Mouse (Mus musculus) heart, adult 9 months (tissue): ENCODE results near the gene Xpr1.

Experiments used
- DNase-seq, 2 experiments: peaks; one replicate each; pipeline ENCODE4 v3.0.0; 2022; ENCODE audit warnings: low spot score in 2 of 2

Xpr1 gene

DNA sequence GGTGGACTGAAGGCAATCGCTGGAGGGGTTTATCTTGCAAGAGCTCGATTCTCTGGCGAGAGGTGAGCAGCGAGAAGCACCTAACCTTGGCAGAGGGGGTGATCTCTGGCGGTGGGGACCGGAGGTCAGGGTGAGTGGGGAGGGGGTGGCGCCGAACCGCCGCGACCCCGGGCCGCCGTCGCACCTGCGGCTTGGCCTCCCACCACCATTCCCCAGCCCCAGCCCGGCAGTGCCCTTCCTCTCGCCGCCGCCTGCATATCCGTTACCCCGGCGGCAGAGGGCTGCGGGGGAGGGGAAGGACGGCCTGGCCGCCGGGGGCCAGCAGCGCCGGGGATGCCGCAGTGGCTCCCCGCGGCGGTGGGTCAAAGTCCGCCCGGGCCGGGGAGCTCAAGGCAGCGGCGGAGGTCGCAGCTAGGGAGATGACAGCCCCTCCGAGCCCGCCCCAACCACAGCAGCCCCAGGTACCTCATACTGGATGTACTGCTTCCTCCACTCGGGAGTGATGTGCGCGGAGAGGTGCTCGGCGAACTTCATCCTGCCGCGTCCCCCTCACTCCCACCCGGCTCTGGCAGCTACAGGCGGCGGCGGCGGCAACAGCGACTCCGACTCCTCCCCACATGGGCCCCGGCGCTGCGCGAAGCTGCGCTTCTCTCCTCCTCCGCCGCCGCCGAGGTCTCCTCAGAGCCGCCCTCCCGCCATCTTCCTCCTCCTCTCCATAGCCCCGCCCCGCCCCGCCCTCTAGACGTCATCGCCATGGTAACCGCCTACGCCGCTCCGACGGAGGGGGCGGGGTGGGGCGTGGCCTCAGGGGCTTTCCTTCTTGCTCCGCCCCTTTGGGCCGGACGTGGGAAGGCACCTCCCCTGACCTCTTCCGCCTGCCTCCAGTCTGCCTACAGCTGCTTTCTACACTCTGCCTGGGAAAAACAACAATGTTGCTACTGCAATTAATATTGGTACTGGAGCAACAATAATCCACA lies at the start of gene Xpr1:
TSS of gene Xpr1 (minus strand) at position 715 of the 977 bp plus-strand sequence.
- peak; percentile 89 to 95 for DNase-seq

DNA sequence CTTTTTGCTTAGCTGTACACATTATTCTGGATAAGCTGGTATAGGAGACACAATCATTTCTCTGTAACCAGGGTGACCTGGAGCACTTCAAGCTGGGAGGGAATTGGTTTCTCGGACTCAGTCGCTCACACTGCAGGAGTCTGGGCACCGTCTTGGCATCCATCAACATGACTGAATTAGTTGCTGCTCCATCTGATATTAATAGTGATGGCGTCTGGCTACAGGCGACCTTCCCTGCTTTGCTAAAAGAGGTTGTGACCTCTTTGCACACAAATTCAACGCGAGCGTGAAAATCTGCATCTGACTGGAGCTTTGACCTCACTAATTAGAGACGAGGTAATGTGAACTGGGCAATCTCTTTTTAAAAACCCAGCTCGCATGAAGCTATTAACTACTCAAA lies 46.2 kb upstream of the Xpr1 start:
- no peak for DNase-seq

DNA sequence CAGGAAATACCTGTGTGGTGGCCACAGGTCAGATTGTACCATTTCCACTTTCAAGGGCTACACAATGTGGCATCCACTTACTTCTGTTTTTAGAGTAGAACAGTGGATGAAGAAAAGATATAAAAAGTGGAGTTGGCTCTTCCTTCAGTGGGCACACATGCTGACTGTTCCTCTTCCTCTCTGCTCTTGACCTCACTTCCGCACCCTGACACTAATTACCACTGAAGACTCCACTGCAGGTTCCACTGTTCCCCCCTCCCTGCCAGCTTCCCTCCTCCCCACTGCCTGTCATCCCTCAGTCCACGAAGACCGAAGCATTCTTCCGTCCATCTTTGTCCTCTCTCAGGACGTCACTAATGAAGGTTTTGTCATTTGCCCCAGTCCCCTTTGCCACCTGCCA lies 45.4 kb upstream of the Xpr1 start:
- DNase-seq = no peak

GRCm38 (mm10) chr1:155457532-155457931 lies 40.3 kb upstream of the Xpr1 start:
- DNase-seq = no peak

GRCm38 (mm10) chr1:155453180-155453579 lies 36.0 kb upstream of the Xpr1 start:
- DNase-seq = peak; percentile 8 to 23

DNA sequence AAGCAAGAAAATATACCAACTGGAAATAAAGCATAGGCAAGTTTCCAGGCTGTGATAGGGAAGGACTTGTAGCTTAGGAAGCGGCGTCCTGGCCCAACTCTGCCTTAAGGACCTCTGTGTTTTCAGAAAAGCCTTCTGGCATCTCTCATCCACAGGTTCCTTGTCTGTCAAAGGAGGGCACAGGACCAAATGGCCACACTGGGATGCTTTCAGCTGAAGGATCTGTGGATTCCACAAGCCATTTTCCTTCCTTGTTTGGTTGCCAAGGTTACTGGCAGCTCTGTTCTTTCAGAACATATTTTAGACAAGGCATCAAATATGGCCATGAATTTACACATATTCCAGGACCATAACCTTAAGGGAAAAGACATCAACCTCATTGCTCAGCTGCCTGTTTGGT lies 31.7 kb upstream of the Xpr1 start:
- no peak for DNase-seq

DNA sequence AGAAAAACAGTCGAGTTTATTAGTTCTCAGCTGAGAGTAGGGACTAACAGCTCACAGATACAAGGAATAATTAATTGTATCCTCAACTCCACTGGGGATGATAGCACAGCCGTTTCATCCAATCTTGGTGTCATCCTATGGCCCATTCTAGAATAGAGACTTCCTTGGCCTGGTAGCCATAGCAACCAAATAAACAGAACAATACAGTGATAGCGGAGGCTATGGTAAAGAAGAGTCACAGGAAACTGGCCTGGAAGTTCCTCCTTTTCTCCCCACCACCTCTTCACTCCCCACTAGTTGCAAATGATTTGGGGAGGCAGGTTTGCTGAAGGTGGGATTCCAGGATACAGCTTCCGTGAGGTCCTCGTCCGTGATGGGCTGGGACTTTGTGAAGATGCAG lies 30.1 kb upstream of the Xpr1 start:
- DNase-seq = no peak

DNA sequence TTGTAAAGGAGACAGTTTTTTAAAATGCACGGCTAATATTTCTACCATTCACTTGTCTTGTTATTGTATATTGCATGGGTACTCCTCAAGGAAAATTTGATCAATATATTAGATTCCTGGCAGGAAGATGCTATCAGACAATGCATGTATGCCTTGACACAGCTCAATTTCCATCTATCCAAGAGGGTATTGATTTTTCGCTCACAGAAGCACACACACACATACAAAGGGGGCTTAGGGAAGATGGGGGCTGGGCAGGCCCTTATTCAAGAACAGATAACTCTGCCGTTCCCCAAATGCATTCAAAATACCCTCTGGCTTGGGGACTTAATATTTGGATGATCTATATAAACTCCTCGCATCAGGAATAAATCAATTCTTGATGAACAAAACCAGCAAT lies 25.9 kb upstream of the Xpr1 start:
- no peak for DNase-seq

DNA sequence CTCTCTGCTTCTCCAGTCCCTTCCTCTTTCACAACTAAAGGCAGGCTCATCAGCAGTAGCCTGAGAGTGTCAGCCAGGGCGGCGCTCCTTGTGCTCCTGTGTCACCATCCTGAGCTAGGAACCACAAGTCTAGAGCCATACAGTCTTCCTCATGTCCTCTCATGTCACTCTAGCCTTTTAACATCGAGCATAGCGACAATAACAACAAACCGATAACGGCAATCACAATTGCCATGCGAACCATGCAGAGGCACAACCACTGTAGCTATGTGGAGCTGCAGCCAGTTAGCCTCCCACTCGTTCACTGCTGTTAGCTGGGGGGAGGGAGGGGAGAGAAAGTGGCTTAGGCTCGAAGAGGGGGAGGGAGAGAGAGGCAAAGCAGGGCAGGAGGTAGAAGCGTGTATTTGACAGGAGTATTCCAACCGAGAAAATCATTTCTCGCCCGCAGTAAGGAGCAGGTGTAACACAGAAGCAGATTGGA lies 25.3 kb upstream of the Xpr1 start:
- DNase-seq = no peak

DNA sequence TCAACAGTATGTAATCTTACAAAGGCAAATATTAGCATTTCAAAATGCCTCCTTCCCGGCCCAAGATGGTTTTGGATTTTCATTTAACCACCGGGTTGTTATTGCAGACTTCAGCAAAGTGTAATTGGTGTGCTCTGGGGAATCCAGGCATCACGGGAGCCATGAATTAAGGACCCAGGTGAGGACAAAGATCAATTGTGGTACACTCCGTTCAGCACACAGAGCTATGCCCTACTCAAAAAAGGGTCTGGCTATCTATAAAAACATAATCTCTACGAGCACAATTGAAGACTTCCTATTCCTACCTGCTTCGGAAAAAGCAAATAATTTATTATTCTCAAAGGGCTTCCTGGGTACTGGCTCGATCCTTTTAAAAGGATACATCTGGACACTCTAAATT lies 22.3 kb upstream of the Xpr1 start:
- DNase-seq = no peak

DNA sequence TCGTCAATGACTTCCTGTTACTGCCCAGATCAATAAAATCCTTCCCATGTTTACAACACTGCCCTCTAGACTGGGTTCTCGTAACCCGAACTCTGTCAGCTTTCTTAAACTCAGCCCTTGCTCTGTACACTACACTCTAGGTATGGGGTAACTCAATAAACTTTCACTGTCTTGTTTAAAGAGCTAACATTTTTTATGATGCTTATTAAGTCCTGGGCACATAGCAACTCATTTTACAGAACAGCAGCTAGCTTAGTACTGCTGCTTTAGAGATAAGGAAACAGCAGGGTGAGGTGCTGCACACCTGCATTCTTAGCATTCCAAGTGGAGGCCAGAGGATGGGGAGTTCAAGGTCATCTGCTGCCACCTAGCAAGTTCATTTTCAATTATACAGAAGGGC lies 21.3 kb upstream of the Xpr1 start:
- no peak for DNase-seq

DNA sequence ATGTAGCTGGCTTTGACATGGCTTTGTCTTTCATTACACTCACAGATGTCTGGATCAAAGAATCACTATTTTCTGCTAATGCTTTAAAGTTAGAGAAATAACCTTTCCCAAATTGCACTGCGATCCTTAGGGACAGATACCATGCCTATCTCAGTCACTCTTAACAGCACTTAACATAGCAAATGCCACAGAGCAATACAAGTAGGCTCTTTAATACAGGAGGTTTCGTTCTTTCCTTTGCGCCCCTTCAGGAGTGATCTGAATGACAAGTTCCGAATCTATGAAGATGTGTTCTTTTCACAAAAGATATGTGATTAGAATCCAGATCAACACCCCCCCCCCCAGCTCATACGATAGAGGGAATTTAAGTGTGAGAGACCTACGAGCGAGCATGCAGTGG lies 12.1 kb upstream of the Xpr1 start:
- DNase-seq = no peak

GRCm38 (mm10) chr1:155427126-155427865 lies 10.1 kb upstream of the Xpr1 start:
- DNase-seq = no peak

DNA sequence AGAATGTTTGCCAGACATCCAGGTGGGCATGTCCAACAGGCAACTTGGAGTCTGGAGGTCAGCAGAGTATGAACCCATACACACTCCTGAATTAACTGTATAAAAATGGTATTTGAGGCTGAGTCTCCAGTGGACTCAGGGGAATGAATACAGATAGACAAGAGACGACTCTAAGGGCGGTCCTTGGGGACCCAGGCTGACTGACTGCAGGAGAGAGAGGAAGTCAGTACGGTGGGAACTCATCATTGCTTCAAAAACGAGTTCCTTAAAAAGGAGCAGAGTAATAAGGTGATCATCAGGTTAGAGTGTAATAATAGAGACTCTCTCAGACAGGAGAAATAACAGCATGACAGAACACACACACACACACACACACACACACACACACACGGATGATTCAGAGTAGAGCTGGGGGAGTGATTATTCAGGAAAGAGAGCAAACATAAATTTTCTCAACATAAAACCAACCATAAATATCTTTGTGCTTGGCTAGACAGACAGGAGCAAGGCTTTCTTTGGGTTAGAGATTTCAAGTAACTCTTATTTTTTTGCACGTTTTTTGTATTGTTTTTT lies 8.6 kb upstream of the Xpr1 start:
- DNase-seq = no peak

- DNase-seq = no peak
Observed at GRCm38 (mm10) chr1:155425285-155425684, 8.1 kb upstream of the Xpr1 start.

DNA sequence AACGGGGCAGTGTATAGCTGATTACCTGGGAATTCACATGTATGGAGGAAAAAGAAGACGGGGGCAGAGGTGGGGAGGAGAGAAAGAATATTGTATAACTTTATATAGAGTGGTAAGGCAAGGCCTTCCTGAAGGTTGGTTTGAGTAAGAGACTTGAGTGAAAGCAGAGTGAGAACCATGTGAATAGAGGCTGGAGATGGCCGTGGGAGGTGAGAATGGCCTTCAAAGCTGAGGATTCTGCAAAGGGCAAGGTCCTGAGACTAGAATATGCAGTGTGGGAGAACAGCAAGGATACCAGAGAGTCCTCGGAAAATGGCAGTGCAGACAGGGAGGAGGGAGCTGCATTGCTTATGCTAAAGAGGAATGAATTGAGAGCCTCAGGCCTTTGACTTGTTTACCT lies 6.6 kb upstream of the Xpr1 start:
- no peak for DNase-seq

GRCm38 (mm10) chr1:155422022-155422421 lies 4.8 kb upstream of the Xpr1 start:
- DNase-seq = no peak

DNA sequence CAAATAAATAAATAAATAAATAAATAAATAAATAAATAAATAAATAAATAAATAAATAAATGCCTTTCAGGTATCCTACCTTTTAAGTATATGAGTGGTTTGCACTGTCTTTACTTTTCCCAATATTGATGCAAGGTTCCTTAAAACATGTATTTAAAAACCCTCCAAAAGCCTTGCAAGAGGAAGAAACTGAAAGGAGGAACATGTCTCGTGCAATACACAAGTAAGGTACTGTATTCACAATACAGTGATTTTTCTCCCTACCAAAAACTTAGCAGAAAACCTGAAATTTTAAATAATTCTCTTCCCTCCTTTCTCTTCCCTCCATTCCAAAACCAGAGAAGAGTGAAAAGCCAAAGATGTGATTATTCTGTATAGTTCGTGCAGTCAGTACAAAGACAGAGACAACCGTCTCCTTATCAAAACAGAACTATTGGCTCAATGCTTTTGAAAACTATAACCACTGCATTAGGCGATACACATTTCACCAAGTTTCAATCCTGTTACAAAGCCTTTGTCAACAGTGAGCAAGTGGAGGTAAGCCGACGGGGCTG lies 991 bp downstream of the Xpr1 start:
- DNase-seq = no peak

GRCm38 (mm10) chr1:155415421-155415820 lies 1.8 kb downstream of the Xpr1 start:
- DNase-seq = no peak

DNA sequence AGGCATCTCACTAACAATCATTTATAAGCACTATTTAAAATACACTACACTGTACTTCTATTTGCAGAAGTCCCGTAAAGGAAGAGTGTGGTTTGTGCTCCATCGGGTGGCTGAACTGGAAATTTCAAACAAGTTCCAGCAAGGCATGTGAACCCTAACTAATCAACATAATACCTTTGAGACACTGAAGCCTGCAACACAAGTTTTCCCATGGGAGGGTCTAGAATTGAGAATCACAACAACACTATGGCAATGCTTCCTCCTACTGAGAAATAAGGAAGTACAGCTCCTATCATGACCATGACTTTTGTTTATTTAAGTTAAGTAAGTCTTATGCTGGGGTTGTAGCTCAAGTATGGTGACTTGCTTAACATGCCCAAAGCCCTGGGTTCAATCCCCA lies 4.5 kb downstream of the Xpr1 start:
- DNase-seq = peak in 1 of 2 experiments; percentile 13

DNA sequence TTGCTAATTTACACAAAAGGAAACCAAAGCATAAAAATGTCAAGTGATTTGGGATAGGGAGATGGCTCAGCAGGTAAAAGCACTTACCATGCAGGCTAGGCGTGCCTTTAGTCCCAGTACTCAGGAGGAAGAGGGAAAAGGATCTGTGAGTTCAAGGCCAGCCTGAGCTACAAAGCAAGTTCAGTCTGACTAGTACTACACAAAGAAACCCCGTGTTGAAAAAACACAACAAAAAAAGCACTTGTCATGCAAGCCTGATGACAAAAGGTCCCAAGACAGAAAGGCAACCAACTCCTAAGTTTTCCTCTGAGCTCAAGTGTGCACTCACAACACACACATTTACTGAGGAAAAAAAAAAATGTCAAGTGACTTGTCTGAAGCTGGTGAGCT lies 8.6 kb downstream of the Xpr1 start:
- DNase-seq = no peak
